Mouse (Mus musculus) stomach, embryonic 15.5 days (tissue): ENCODE measurements around the gene Gprc5b. TPM values are rescaled to one million over a fixed set of nuclear protein-coding genes. Genes with fewer than 3 reads are reported as not detected.
A peak's percentile ranks its signal among the peaks of the same experiment; 100 is the strongest.

ENCODE experiments used
- ATAC-seq: fragments of 200-750 bp; cut with Nextera tagmentation; 2 replicates; pipeline ENCODE4 v1.8.0; 2017; ENCODE audit warnings: low read depth, moderate number of reproducible peaks, moderate TSS enrichment; ENCODE audit not compliant: insufficient read depth, low FRiP score
- H3K27ac ChIP-seq: fragments of 300-500 bp; sonication (generic); 2 replicates; pipeline ENCODE4 v1.5.1; 2015; ENCODE audit warnings: mild to moderate bottlenecking, inconsistent platforms
- H3K27me3 ChIP-seq: fragments of 300-500 bp; sonication (generic); replicated peaks from 2 replicates; pipeline ENCODE4 v1.6.1; 2015; ENCODE audit warnings: inconsistent platforms
- H3K36me3 ChIP-seq: fragments of 300-500 bp; sonication (generic); 2 replicates; pipeline ENCODE4 v1.6.1; 2015; ENCODE audit warnings: inconsistent platforms
- H3K4me1 ChIP-seq: fragments of 300-500 bp; sonication (generic); 2 replicates; pipeline ENCODE4 v1.6.1; 2015; ENCODE audit warnings: inconsistent platforms
- H3K4me2 ChIP-seq: fragments of 300-500 bp; sonication (generic); 2 replicates; pipeline ENCODE4 v1.6.1; 2015; ENCODE audit warnings: mild to moderate bottlenecking, inconsistent platforms
- H3K4me3 ChIP-seq: fragments of 300-500 bp; sonication (generic); replicated peaks from 2 replicates; pipeline ENCODE4 v1.5.1; 2015; ENCODE audit warnings: inconsistent platforms
- H3K9ac ChIP-seq: fragments of 300-500 bp; sonication (generic); 2 replicates; pipeline ENCODE4 v1.6.1; 2015; ENCODE audit warnings: inconsistent platforms
- H3K9me3 ChIP-seq: fragments of 300-500 bp; sonication (generic); 2 replicates; pipeline ENCODE4 v1.6.1; 2016; ENCODE audit warnings: inconsistent platforms
- WGBS: fragments of 180-500 bp; shearing (Covaris S2); methylation state at CpG from one replicate; pipeline ENCODE4 v1.1.7; 2015; 5-methylcytosine and 5-hydroxymethylcytosine counted together
- polyA plus RNA-seq: library from polyadenylated mRNA; unstranded; fragments of >200 nt; fragmentation: Nextera tagmentation; extraction: Ambion mirVana; gene quantifications from 2 replicates; pipeline ENCODE4 v1.2.1, GENCODE M21; 2015

Gprc5b gene
- polyA plus RNA-seq, 1 experiment from 2014 or later: 3.0 TPM

- H3K36me3 ChIP-seq: 0 out of 2 replicates have a peak, but pooled peaks cover 8% of the 10 kb centered on the region
- WGBS: 71% methylated on average over 4 of the region's 4 CpGs
- no peak overlapping the region for H3K27ac ChIP-seq
- H3K4me1 ChIP-seq: 0 out of 2 replicates have a peak, but pooled peaks cover 5% of the 10 kb centered on the region
- H3K27me3 ChIP-seq: no peaks in the 10 kb centered on the region
- H3K4me3 ChIP-seq: no peak overlapping the region
- H3K4me2 ChIP-seq: no peak overlapping the region
- no peaks in the 10 kb centered on the region for H3K9me3 ChIP-seq
- no peak for ATAC-seq
- no peak overlapping the region for H3K9ac ChIP-seq
Measured at GRCm38 (mm10) chr7:118985786-118986185, 9.2 kb downstream of the Gprc5b start.

GRCm38 (mm10) chr7:118983961-118984360 is 11.1 kb downstream of the Gprc5b start:
- Histone ChIP-seq H3K27ac (no peak overlapping the region), H3K4me2 (no peak overlapping the region), H3K4me3 (no peak overlapping the region), H3K9me3 (no peaks in the 10 kb centered on the region), H3K4me1 (0 out of 2 replicates have a peak, but pooled peaks cover 1% of the 10 kb centered on the region), H3K36me3 (0 out of 2 replicates have a peak, but pooled peaks cover 8% of the 10 kb centered on the region), H3K27me3 (no peaks in the 10 kb centered on the region), H3K9ac (no peak overlapping the region)
- no peak for ATAC-seq
- WGBS: 80% methylated on average over 19 of the region's 19 CpGs

- H3K36me3 ChIP-seq: 0 out of 2 replicates have a peak, but pooled peaks cover 8% of the 10 kb centered on the region
- ATAC-seq: no peak
- WGBS: 68% methylated on average over 4 of the region's 4 CpGs
Measured at GRCm38 (mm10) chr7:118982586-118982985, 12.4 kb downstream of the Gprc5b start.

GRCm38 (mm10) chr7:118981831-118982230 is 13.2 kb downstream of the Gprc5b start:
- Histone ChIP-seq H3K4me2 (no peak overlapping the region), H3K4me3 (no peak overlapping the region), H3K36me3 (0 out of 2 replicates have a peak, but pooled peaks cover 8% of the 10 kb centered on the region), H3K9ac (no peak overlapping the region), H3K9me3 (no peaks in the 10 kb centered on the region), H3K27me3 (no peaks in the 10 kb centered on the region), H3K4me1 (no peaks in the 10 kb centered on the region), H3K27ac (no peak overlapping the region)
- 89% methylated on average over 5 of the region's 5 CpGs for WGBS
- ATAC-seq: no peak

More at GRCm38 (mm10) chr7:118982586-118982985, 12.4 kb downstream of the Gprc5b start:
- Histone ChIP-seq H3K27ac (no peak overlapping the region), H3K4me2 (no peak overlapping the region), H3K9ac (no peak overlapping the region), H3K9me3 (no peaks in the 10 kb centered on the region), H3K4me3 (no peak overlapping the region), H3K4me1 (no peaks in the 10 kb centered on the region), H3K27me3 (no peaks in the 10 kb centered on the region)

GRCm38 (mm10) chr7:118981346-118981745 is 13.7 kb downstream of the Gprc5b start:
- no peaks in the 10 kb centered on the region for H3K4me1 ChIP-seq
- no peak overlapping the region for H3K27ac ChIP-seq
- H3K4me2 ChIP-seq: no peak overlapping the region
- H3K9ac ChIP-seq: no peak overlapping the region
- H3K36me3 ChIP-seq: 0 out of 2 replicates have a peak, but pooled peaks cover 8% of the 10 kb centered on the region
- no peak for ATAC-seq
- 68% methylated on average over 4 of the region's 4 CpGs for WGBS
- H3K4me3 ChIP-seq: no peak overlapping the region
- H3K27me3 ChIP-seq: no peaks in the 10 kb centered on the region
- H3K9me3 ChIP-seq: no peaks in the 10 kb centered on the region

- Histone ChIP-seq H3K4me1 (no peaks in the 10 kb centered on the region), H3K9me3 (no peaks in the 10 kb centered on the region), H3K4me3 (no peak overlapping the region), H3K4me2 (no peak overlapping the region), H3K27me3 (no peaks in the 10 kb centered on the region), H3K27ac (no peak overlapping the region), H3K36me3 (0 out of 2 replicates have a peak, but pooled peaks cover 8% of the 10 kb centered on the region), H3K9ac (no peak overlapping the region)
- ATAC-seq: no peak
- 91% methylated on average over 9 of the region's 9 CpGs for WGBS
Measured at GRCm38 (mm10) chr7:118979708-118980107, 15.3 kb downstream of the Gprc5b start.

GRCm38 (mm10) chr7:118979121-118979520 is 15.9 kb downstream of the Gprc5b start:
- 90% methylated on average over 7 of the region's 7 CpGs for WGBS
- no peaks in the 10 kb centered on the region for H3K9me3 ChIP-seq
- H3K4me1 ChIP-seq: no peaks in the 10 kb centered on the region
- no peak overlapping the region for H3K27ac ChIP-seq
- H3K4me3 ChIP-seq: no peak overlapping the region
- no peak for ATAC-seq
- H3K9ac ChIP-seq: no peak overlapping the region
- H3K36me3 ChIP-seq: 0 out of 2 replicates have a peak, but pooled peaks cover 8% of the 10 kb centered on the region
- no peaks in the 10 kb centered on the region for H3K27me3 ChIP-seq
- no peak overlapping the region for H3K4me2 ChIP-seq

GRCm38 (mm10) chr7:118977167-118977543 is 17.9 kb downstream of the Gprc5b start:
- H3K27me3 ChIP-seq: no peaks in the 10 kb centered on the region
- 0 out of 2 replicates have a peak, but pooled peaks cover 4% of the 10 kb centered on the region for H3K4me1 ChIP-seq
- WGBS: 78% methylated on average over 10 of the region's 10 CpGs
- no peak overlapping the region for H3K9ac ChIP-seq
- H3K36me3 ChIP-seq: no peaks in the 10 kb centered on the region
- no peak overlapping the region for H3K27ac ChIP-seq
- H3K9me3 ChIP-seq: no peaks in the 10 kb centered on the region
- H3K4me2 ChIP-seq: no peak overlapping the region
- H3K4me3 ChIP-seq: no peak overlapping the region
- ATAC-seq: no peak

GRCm38 (mm10) chr7:118976414-118977166 is 18.4 kb downstream of the Gprc5b start:
- Histone ChIP-seq H3K36me3 (no peaks in the 10 kb centered on the region), H3K4me1 (0 out of 2 replicates have a peak, but pooled peaks cover 4% of the 10 kb centered on the region), H3K9me3 (no peaks in the 10 kb centered on the region), H3K4me2 (no peak overlapping the region), H3K9ac (no peak overlapping the region), H3K27me3 (no peaks in the 10 kb centered on the region), H3K27ac (no peak overlapping the region), H3K4me3 (no peak overlapping the region)
- ATAC-seq: peak; percentile 41; the same call in 1 of the 2 replicates
- WGBS: 46% methylated on average over 14 of the region's 14 CpGs

- H3K9ac ChIP-seq: no peak overlapping the region
- 72% methylated on average over 3 of the region's 3 CpGs for WGBS
- no peak for ATAC-seq
- 0 out of 2 replicates have a peak, but pooled peaks cover 4% of the 10 kb centered on the region for H3K4me1 ChIP-seq
- no peaks in the 10 kb centered on the region for H3K36me3 ChIP-seq
- no peak overlapping the region for H3K4me2 ChIP-seq
- H3K27me3 ChIP-seq: no peaks in the 10 kb centered on the region
- no peak overlapping the region for H3K4me3 ChIP-seq
- H3K9me3 ChIP-seq: no peaks in the 10 kb centered on the region
- H3K27ac ChIP-seq: no peak overlapping the region
Measured at GRCm38 (mm10) chr7:118975837-118976236, 19.2 kb downstream of the Gprc5b start.

- Histone ChIP-seq H3K27ac (no peak overlapping the region), H3K36me3 (no peaks in the 10 kb centered on the region), H3K4me2 (no peak overlapping the region), H3K4me1 (0 out of 2 replicates have a peak, but pooled peaks cover 4% of the 10 kb centered on the region), H3K4me3 (no peak overlapping the region), H3K9me3 (no peaks in the 10 kb centered on the region), H3K9ac (no peak overlapping the region), H3K27me3 (no peaks in the 10 kb centered on the region)
- WGBS: 69% methylated on average over 4 of the region's 4 CpGs
- ATAC-seq: no peak
Measured at GRCm38 (mm10) chr7:118973377-118973776, 21.6 kb downstream of the Gprc5b start.

GRCm38 (mm10) chr7:118972306-118972705 is 22.7 kb downstream of the Gprc5b start:
- H3K9me3 ChIP-seq: no peaks in the 10 kb centered on the region
- no peak overlapping the region for H3K4me2 ChIP-seq
- H3K36me3 ChIP-seq: no peaks in the 10 kb centered on the region
- ATAC-seq: no peak
- H3K27ac ChIP-seq: no peak overlapping the region
- H3K9ac ChIP-seq: no peak overlapping the region
- H3K27me3 ChIP-seq: no peaks in the 10 kb centered on the region
- no peak overlapping the region for H3K4me3 ChIP-seq
- H3K4me1 ChIP-seq: 0 out of 2 replicates have a peak, but pooled peaks cover 4% of the 10 kb centered on the region
- WGBS: 79% methylated on average over 5 of the region's 5 CpGs
